Mouse (Mus musculus) heart, embryonic 11.5 days (tissue): Measurements from ENCODE around the gene Mras. TPM values are rescaled to one million over a fixed set of nuclear protein-coding genes. Genes with fewer than 3 reads are reported as not detected.

Experiments
- ATAC-seq: fragments of 200-750 bp; cut with Nextera tagmentation; replicated peaks from 2 replicates; pipeline ENCODE4 v1.8.0; 2017; ENCODE audit warnings: moderate library complexity; ENCODE audit not compliant: insufficient number of reproducible peaks, low FRiP score, low TSS enrichment
- H3K27ac ChIP-seq: fragments of 300-500 bp; sonication (generic); 2 replicates; pipeline ENCODE4 v1.5.1; 2014; ENCODE audit warnings: mild to moderate bottlenecking, low read depth, low read length
- H3K27me3 ChIP-seq: fragments of 300-500 bp; sonication (generic); 2 replicates; pipeline ENCODE4 v1.6.1; 2014; ENCODE audit warnings: mild to moderate bottlenecking, low read length, mixed read lengths; ENCODE audit not compliant: control insufficient read depth, insufficient read depth
- H3K36me3 ChIP-seq: fragments of 300-500 bp; sonication (generic); 2 replicates; pipeline ENCODE4 v1.6.1; 2014; ENCODE audit warnings: mild to moderate bottlenecking, low read length, moderate library complexity, mixed read lengths; ENCODE audit not compliant: control insufficient read depth, insufficient read depth
- H3K4me1 ChIP-seq: fragments of 300-500 bp; sonication (generic); 2 replicates; pipeline ENCODE4 v1.6.1; 2014; ENCODE audit warnings: low read length; ENCODE audit not compliant: control insufficient read depth, insufficient read depth
- H3K4me2 ChIP-seq: fragments of 300-500 bp; sonication (generic); 2 replicates; pipeline ENCODE4 v1.6.1; 2014; ENCODE audit warnings: mild to moderate bottlenecking, moderate library complexity
- H3K4me3 ChIP-seq: fragments of 300-500 bp; sonication (generic); 2 replicates; pipeline ENCODE4 v1.5.1; 2014; ENCODE audit warnings: low read depth, low read length
- H3K9ac ChIP-seq: fragments of 300-500 bp; sonication (generic); 2 replicates; pipeline ENCODE4 v1.6.1; 2014; ENCODE audit warnings: mild to moderate bottlenecking, low read depth, low read length, moderate library complexity
- H3K9me3 ChIP-seq: fragments of 300-500 bp; sonication (generic); replicated peaks from 2 replicates; pipeline ENCODE4 v1.6.1; 2016; ENCODE audit warnings: low read length; ENCODE audit not compliant: control insufficient read depth
- WGBS: fragments of 180-500 bp; shearing (Covaris S2); extraction: QIAGEN DNeasy Blood & Tissue Kit; methylation state at CpG from one replicate; pipeline ENCODE4 v1.1.7; 2014; ENCODE audit not compliant: insufficient replicate concordance; 5-methylcytosine and 5-hydroxymethylcytosine counted together
- polyA plus RNA-seq: library from polyadenylated mRNA; unstranded; fragments of >200 nt; fragmentation: Nextera tagmentation; extraction: Ambion mirVana; gene quantifications from 2 replicates; pipeline ENCODE4 v1.2.1, GENCODE M21; 2014

Gene Mras
- polyA plus RNA-seq, 1 experiment from 2014 or later = 6.4 TPM

- no peak overlapping the region for H3K9ac ChIP-seq
- no peaks in the 10 kb centered on the region for H3K27me3 ChIP-seq
- no peaks in the 10 kb centered on the region for H3K36me3 ChIP-seq
- H3K9me3 ChIP-seq = no peaks in the 10 kb centered on the region
- H3K27ac ChIP-seq = no peak overlapping the region
- H3K4me2 ChIP-seq = no peak overlapping the region
- no peak for ATAC-seq
- H3K4me1 ChIP-seq = 0 out of 2 replicates have a peak, but pooled peaks cover 2% of the 10 kb centered on the region
- WGBS = 64% methylated on average over 9 of the region's 9 CpGs
- H3K4me3 ChIP-seq = no peak overlapping the region
These were observed 11.9 kb downstream of the Mras start for GRCm38 (mm10) chr9:99425262-99425661.

DNA sequence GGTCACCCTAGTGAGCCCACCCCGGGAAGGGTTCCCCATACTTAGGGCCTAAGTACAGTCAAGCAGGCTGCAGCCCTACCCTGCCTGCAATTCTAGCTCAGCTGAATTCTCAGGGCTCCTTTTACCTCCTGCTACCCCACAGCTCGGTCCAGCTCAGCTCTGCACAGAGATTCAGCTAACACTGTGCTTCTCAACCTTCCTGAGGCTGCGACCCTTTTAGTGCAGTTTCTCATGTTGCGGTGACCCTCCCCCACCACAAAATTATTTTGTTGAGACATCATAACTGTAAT is 12.7 kb downstream of the Mras start:
- Histone ChIP-seq H3K4me2 (no peak overlapping the region), H3K9ac (no peak overlapping the region), H3K4me3 (no peak overlapping the region), H3K36me3 (no peaks in the 10 kb centered on the region), H3K27ac (no peak overlapping the region), H3K4me1 (0 out of 2 replicates have a peak, but pooled peaks cover 2% of the 10 kb centered on the region), H3K27me3 (no peaks in the 10 kb centered on the region), H3K9me3 (no peaks in the 10 kb centered on the region)
- no peak for ATAC-seq
- WGBS = 65% methylated on average over 4 of the region's 4 CpGs

GRCm38 (mm10) chr9:99423692-99424573 is 13.2 kb downstream of the Mras start:
- no peak overlapping the region for H3K9ac ChIP-seq
- ATAC-seq = no peak
- no peak overlapping the region for H3K4me3 ChIP-seq
- H3K9me3 ChIP-seq = no peaks in the 10 kb centered on the region
- no peak overlapping the region for H3K4me2 ChIP-seq
- 0 out of 2 replicates have a peak, but pooled peaks cover 2% of the 10 kb centered on the region for H3K4me1 ChIP-seq
- 61% methylated on average over 9 of the region's 9 CpGs for WGBS
- H3K36me3 ChIP-seq = no peaks in the 10 kb centered on the region
- H3K27me3 ChIP-seq = no peaks in the 10 kb centered on the region
- H3K27ac ChIP-seq = no peak overlapping the region

- H3K27me3 ChIP-seq = no peaks in the 10 kb centered on the region
- no peak overlapping the region for H3K27ac ChIP-seq
- 63% methylated on average over 3 of the region's 3 CpGs for WGBS
- H3K4me3 ChIP-seq = no peak overlapping the region
- H3K36me3 ChIP-seq = no peaks in the 10 kb centered on the region
- H3K9ac ChIP-seq = no peak overlapping the region
- H3K9me3 ChIP-seq = no peaks in the 10 kb centered on the region
- no peak for ATAC-seq
- H3K4me1 ChIP-seq = peaks cover 2% of the 10 kb centered on the region; the same call in 1 of the 2 replicates
- H3K4me2 ChIP-seq = no peak overlapping the region
These were observed 15.3 kb downstream of the Mras start for GRCm38 (mm10) chr9:99421914-99422313.

GRCm38 (mm10) chr9:99419951-99420701 is 17.1 kb downstream of the Mras start:
- no peak overlapping the region for H3K27ac ChIP-seq

GRCm38 (mm10) chr9:99418377-99418776 is 18.8 kb downstream of the Mras start:
- Histone ChIP-seq H3K9me3 (no peaks in the 10 kb centered on the region), H3K4me2 (no peak overlapping the region), H3K27ac (no peak overlapping the region), H3K27me3 (no peaks in the 10 kb centered on the region), H3K4me1 (no peaks in the 10 kb centered on the region; the same call in 1 of the 2 replicates), H3K9ac (no peak overlapping the region), H3K4me3 (no peak overlapping the region), H3K36me3 (no peaks in the 10 kb centered on the region)
- WGBS = 68% methylated on average over 5 of the region's 5 CpGs
- ATAC-seq = no peak

More at GRCm38 (mm10) chr9:99419951-99420701, 17.1 kb downstream of the Mras start:
- H3K4me3 ChIP-seq = no peak overlapping the region
- H3K4me2 ChIP-seq = no peak overlapping the region
- peaks cover 2% of the 10 kb centered on the region; the same call in 1 of the 2 replicates for H3K4me1 ChIP-seq
- no peak overlapping the region for H3K9ac ChIP-seq
- H3K9me3 ChIP-seq = no peaks in the 10 kb centered on the region
- no peaks in the 10 kb centered on the region for H3K27me3 ChIP-seq
- H3K36me3 ChIP-seq = no peaks in the 10 kb centered on the region
- WGBS = 78% methylated on average over 8 of the region's 8 CpGs
- ATAC-seq = no peak

DNA sequence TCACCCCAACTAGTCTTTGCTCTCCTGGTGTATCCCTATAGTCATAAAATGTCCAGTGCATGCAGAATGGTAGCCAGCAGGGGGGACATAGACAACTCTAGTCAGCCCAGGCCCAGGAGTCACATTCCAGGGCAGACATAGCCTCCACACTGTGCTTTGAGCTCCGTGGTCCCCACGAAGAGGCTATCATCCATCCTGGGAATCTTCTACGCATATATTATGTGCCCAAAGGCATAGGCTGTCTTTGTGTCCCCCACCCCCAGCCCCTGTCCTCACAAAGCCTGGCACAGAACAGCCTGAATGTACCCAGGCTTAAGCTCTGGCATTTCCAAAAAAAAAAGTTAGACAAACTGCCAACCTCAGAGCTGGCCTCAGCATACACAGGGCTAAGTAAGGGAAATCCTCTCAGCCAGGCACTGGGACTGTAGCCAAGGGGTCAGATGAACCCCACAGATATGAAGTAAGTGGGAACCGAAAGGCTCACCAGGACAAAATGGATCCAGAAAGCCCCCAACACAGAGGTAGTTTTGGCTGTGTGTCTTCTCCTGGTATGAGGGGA is 19.8 kb downstream of the Mras start:
- Histone ChIP-seq H3K9ac (no peak overlapping the region), H3K4me3 (no peak overlapping the region), H3K4me2 (no peak overlapping the region), H3K27me3 (no peaks in the 10 kb centered on the region), H3K9me3 (no peaks in the 10 kb centered on the region), H3K36me3 (no peaks in the 10 kb centered on the region), H3K4me1 (no peaks in the 10 kb centered on the region; the same call in 1 of the 2 replicates), H3K27ac (no peak overlapping the region)
- WGBS = 52% methylated on average over 4 of the region's 4 CpGs
- no peak for ATAC-seq

DNA sequence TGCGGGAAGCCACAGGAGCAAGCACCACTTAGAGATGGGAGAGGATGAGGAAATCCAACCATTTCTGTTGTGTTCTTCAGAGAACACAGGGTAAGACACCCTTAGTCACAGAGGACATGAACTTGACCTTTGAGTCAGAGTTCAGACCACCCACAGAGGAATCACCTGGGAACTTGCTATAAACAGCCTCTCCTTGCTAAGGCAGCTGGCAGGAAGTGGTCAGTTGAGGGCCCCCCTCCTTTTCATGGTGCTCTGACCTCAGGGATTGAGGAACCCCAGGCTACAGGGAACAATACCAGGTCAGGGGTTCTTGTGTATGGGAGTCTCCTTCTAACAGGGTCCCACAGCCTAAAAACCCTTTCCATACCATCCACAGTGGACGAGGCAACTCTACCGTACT is 20.4 kb downstream of the Mras start:
- no peaks in the 10 kb centered on the region; the same call in none of the 2 replicates for H3K4me1 ChIP-seq
- H3K27ac ChIP-seq = no peak overlapping the region
- H3K9me3 ChIP-seq = no peaks in the 10 kb centered on the region
- H3K4me2 ChIP-seq = no peak overlapping the region
- 75% methylated on average over 3 of the region's 3 CpGs for WGBS
- H3K27me3 ChIP-seq = no peaks in the 10 kb centered on the region
- ATAC-seq = no peak
- no peaks in the 10 kb centered on the region for H3K36me3 ChIP-seq
- no peak overlapping the region for H3K9ac ChIP-seq
- H3K4me3 ChIP-seq = no peak overlapping the region
